Mouse (Mus musculus): ENCODE measurements around the gene Comp. TPM values are rescaled to one million over a fixed set of nuclear protein-coding genes. Genes with fewer than 3 reads are reported as not detected.
A peak's percentile ranks its signal among the peaks of the same experiment; 100 is the strongest.

Comp gene
- polyA plus RNA-seq, 1 experiment from 2014 or later, result 0.32 TPM

DNA sequence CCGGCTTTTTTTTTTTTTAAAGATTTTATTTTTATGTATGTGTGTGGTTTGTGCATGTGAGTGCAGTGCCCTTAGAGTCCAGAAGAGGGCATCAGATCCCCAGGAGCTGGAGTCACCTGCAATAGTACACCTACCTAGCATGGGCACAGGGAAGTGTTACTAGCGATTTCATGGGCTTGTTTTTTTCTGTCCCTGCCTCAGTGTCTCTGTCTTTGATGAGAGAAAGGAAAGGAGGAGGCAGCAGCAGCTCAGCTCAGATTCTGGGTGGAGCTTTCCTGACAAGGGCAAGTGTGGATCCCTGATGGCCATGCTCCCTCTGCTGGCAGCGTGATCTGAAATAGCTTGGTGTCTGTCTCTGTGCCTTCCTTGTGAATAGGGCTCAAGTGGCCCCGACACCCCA lies 12.6 kb upstream of the Comp start:
- no peaks in the 10 kb centered on the region for H3K9me3 ChIP-seq (ENCODE audit: control insufficient read depth, low read length)
- no peaks in the 10 kb centered on the region for H3K4me1 ChIP-seq (ENCODE audit: control insufficient read depth, insufficient read depth, low read length)
- ATAC-seq (ENCODE audit: insufficient read depth, low FRiP score, low TSS enrichment) (no peak), DNase-seq (ENCODE audit: low spot score) (no peak)
- H3K9ac ChIP-seq (ENCODE audit: low read length), result no peak overlapping the region
- H3K4me3 ChIP-seq (ENCODE audit: low read depth, low read length), result no peak overlapping the region
- no peak overlapping the region for H3K4me2 ChIP-seq (ENCODE audit: low read depth)
- H3K36me3 ChIP-seq (ENCODE audit: control insufficient read depth, insufficient read depth, low read length), result no peaks in the 10 kb centered on the region
- H3K27me3 ChIP-seq (ENCODE audit: control insufficient read depth, insufficient read depth, low read length), result no peaks in the 10 kb centered on the region
- 52% methylated on average over 4 of the region's 4 CpGs for WGBS
- no peak overlapping the region for H3K27ac ChIP-seq (ENCODE audit: low read depth, low read length)

DNA sequence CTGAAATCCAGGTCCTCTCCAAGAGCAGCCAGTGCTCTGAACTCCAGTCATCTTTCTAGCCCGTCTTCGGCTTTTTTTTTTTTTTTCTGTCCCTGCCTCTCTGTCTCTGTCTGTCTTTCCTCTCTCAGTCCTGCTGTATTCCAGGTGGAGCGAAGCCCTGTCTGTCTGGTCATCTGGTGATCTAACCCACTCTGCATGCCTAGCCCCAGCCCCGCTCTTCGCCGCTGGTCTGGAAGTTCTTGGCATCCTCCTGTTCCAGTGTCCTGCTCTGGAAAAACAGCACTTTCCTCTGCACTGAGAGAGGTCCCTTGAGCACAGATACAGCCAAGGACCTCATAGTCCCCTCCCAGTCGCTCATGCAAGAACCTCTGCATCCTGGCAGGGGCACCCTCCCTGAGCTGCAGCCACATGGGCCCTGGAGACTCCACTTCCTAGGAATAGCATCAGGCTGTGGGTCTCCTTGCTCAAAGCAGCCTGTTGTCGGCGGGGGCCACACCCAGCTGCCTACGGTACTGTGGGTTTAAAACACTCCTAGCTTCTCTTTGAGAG lies 11.8 kb upstream of the Comp start:
- Histone ChIP-seq H3K4me3 (ENCODE audit: low read depth, low read length) (no peak overlapping the region), H3K27me3 (ENCODE audit: control insufficient read depth, insufficient read depth, low read length) (no peaks in the 10 kb centered on the region), H3K27ac (ENCODE audit: low read depth, low read length) (no peak overlapping the region), H3K4me1 (ENCODE audit: control insufficient read depth, insufficient read depth, low read length) (no peaks in the 10 kb centered on the region), H3K9me3 (ENCODE audit: control insufficient read depth, low read length) (no peaks in the 10 kb centered on the region), H3K9ac (ENCODE audit: low read length) (no peak overlapping the region), H3K36me3 (ENCODE audit: control insufficient read depth, insufficient read depth, low read length) (no peaks in the 10 kb centered on the region), H3K4me2 (ENCODE audit: low read depth) (no peak overlapping the region)
- DNase-seq (ENCODE audit: low spot score) (no peak), ATAC-seq (ENCODE audit: insufficient read depth, low FRiP score, low TSS enrichment) (no peak)
- WGBS, result 75% methylated on average over 10 of the region's 10 CpGs

DNA sequence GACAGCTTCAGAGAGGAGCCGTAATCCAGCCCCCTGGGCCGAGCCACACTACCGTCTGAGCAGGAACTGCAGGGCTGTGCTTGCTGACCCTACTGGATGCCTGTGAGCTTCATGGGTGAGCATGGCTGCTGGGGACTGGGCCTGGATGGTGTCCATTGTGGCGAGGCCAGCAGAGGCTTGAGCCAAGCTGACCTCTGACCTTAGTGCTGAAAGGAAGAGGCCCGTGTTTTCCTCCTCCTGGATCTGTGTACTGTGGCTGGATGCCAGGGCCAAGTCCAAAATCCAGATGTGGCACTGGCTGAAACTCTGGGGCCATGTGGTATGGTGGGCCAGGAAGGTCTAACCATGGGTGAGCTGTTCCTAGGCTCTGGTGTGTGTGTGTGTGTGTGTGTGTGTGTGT lies 9.3 kb upstream of the Comp start:
- no peak overlapping the region for H3K4me2 ChIP-seq (ENCODE audit: low read depth)
- H3K9ac ChIP-seq (ENCODE audit: low read length), result no peak overlapping the region
- ATAC-seq (ENCODE audit: insufficient read depth, low FRiP score, low TSS enrichment), result no peak
- H3K4me1 ChIP-seq (ENCODE audit: control insufficient read depth, insufficient read depth, low read length), result no peaks in the 10 kb centered on the region
- H3K27ac ChIP-seq (ENCODE audit: low read depth, low read length), result no peak overlapping the region
- no peaks in the 10 kb centered on the region for H3K9me3 ChIP-seq (ENCODE audit: control insufficient read depth, low read length)
- H3K4me3 ChIP-seq (ENCODE audit: low read depth, low read length), result no peak overlapping the region
- no peaks in the 10 kb centered on the region for H3K27me3 ChIP-seq (ENCODE audit: control insufficient read depth, insufficient read depth, low read length)
- whole genome bisulfite sequencing, result 51% methylated on average over 5 of the region's 5 CpGs
- no peak for DNase-seq (ENCODE audit: low spot score)
- H3K36me3 ChIP-seq (ENCODE audit: control insufficient read depth, insufficient read depth, low read length), result no peaks in the 10 kb centered on the region

DNA sequence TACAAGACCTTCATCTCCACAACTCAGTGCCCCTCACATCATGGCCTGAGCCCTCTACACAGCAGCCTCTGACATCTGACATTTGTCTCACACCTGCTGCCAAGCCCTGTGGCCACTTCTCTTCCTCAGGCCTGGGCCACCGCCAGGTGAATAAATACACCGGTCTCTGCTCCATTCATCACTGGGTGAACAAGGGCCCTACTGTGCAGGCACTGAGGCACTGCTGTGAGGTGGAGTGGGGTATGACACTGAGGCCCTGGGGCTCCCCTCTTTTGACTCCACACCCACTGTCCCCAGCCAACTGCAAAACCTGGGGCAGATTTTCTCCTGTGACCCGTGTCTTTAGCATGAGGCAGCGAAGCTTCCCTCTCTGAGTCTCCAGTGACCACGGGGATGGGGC lies 6.8 kb upstream of the Comp start:
- no peak overlapping the region for H3K27ac ChIP-seq (ENCODE audit: low read depth, low read length)
- WGBS, result 60% methylated on average over 5 of the region's 5 CpGs
- H3K4me2 ChIP-seq (ENCODE audit: low read depth), result no peak overlapping the region
- H3K9ac ChIP-seq (ENCODE audit: low read length), result no peak overlapping the region
- no peaks in the 10 kb centered on the region for H3K36me3 ChIP-seq (ENCODE audit: control insufficient read depth, insufficient read depth, low read length)
- no peaks in the 10 kb centered on the region for H3K4me1 ChIP-seq (ENCODE audit: control insufficient read depth, insufficient read depth, low read length)
- DNase-seq (ENCODE audit: low spot score) (no peak), ATAC-seq (ENCODE audit: insufficient read depth, low FRiP score, low TSS enrichment) (no peak)
- H3K9me3 ChIP-seq (ENCODE audit: control insufficient read depth, low read length), result no peaks in the 10 kb centered on the region
- H3K27me3 ChIP-seq (ENCODE audit: control insufficient read depth, insufficient read depth, low read length), result peaks cover 3% of the 10 kb centered on the region
- no peak overlapping the region for H3K4me3 ChIP-seq (ENCODE audit: low read depth, low read length)

DNA sequence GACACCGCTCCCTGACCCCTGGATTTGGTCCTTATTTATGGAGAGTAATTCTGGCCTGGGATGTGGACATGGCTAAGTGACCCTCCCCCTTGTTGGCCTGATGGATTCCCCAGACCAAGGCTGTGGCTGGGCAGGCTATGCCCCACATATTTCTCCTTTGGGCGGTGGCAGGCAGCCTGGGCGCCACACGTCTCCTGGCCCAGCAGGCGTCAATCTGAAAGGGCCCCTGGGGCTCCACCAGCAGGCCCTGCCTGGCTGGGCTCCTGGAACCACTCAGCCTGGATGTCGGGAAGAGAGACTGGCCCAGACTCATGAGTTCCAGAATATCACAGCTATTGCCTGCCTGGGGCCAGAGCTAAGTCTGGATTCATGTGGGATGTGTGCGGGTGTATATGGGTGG lies 2.9 kb upstream of the Comp start:
- Histone ChIP-seq H3K4me3 (ENCODE audit: low read depth, low read length) (no peak overlapping the region), H3K36me3 (ENCODE audit: control insufficient read depth, insufficient read depth, low read length) (no peaks in the 10 kb centered on the region), H3K4me1 (ENCODE audit: control insufficient read depth, insufficient read depth, low read length) (peaks cover 12% of the 10 kb centered on the region), H3K9ac (ENCODE audit: low read length) (no peak overlapping the region), H3K4me2 (ENCODE audit: low read depth) (no peak overlapping the region), H3K9me3 (ENCODE audit: control insufficient read depth, low read length) (no peaks in the 10 kb centered on the region), H3K27me3 (ENCODE audit: control insufficient read depth, insufficient read depth, low read length) (peaks cover 42% of the 10 kb centered on the region), H3K27ac (ENCODE audit: low read depth, low read length) (no peak overlapping the region)
- no peak for ATAC-seq (ENCODE audit: insufficient read depth, low FRiP score, low TSS enrichment)
- DNase-seq (ENCODE audit: low spot score), result no peak
- WGBS, result 78% methylated on average over 7 of the region's 7 CpGs

DNA sequence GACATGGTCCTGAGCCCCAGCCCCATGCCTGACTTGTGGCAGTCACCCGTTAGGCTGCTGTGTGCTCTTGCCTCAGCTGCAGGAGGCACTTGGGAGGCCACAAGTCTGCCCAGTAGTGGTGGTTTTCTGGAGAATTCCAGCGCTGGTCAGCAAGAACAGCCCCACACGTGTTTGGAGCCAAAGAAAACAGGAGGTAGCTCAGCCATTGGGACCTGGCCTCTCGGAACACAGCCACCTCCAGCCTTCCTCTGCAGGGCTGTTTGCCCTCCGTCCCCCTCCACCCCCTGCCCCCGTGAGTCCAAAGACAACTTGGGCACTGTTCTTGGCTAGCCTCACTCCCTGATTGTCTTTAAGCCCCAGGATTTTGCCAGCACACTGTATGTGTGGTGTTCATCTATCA lies 1.4 kb upstream of the Comp start:
- 40% methylated on average over 6 of the region's 6 CpGs for WGBS
- Histone ChIP-seq H3K27ac (ENCODE audit: low read depth, low read length) (no peak overlapping the region), H3K4me1 (ENCODE audit: control insufficient read depth, insufficient read depth, low read length) (peaks cover 12% of the 10 kb centered on the region), H3K4me3 (ENCODE audit: low read depth, low read length) (no peak overlapping the region), H3K27me3 (ENCODE audit: control insufficient read depth, insufficient read depth, low read length) (peaks cover 57% of the 10 kb centered on the region), H3K9ac (ENCODE audit: low read length) (no peak overlapping the region), H3K9me3 (ENCODE audit: control insufficient read depth, low read length) (no peaks in the 10 kb centered on the region), H3K36me3 (ENCODE audit: control insufficient read depth, insufficient read depth, low read length) (no peaks in the 10 kb centered on the region), H3K4me2 (ENCODE audit: low read depth) (no peak overlapping the region)
- no peak for DNase-seq (ENCODE audit: low spot score)
- ATAC-seq (ENCODE audit: insufficient read depth, low FRiP score, low TSS enrichment), result no peak

DNA sequence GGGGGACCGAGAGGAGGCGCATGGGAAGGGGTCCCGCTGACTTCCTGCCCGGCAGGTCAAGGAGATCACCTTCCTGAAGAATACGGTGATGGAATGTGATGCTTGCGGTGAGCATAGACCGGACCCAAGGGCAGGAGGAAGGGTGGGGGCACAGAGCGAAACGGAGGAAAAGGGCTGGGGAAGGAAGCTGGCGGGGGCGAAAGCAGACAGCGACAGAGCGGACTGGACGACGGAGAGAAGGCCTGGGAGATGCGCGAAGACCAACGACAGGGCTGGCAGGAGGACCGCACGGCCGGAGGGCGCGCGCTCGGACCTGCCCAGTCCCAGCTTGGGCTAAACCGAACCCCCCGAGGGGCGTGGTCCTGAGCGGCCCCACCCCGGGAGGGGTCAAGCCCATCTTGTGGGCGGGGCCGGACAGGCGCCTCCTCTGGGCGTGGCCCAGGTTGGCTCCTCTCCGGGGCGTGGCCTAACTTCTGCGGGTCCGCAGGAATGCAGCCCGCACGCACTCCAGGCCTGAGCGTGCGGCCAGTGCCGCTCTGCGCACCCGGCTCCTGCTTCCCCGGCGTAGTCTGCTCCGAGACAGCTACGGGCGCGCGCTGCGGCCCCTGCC lies 1.1 kb downstream of the Comp start:
- Histone ChIP-seq H3K36me3 (ENCODE audit: control insufficient read depth, insufficient read depth, low read length) (no peaks in the 10 kb centered on the region), H3K9ac (ENCODE audit: low read length) (no peak overlapping the region), H3K9me3 (ENCODE audit: control insufficient read depth, low read length) (no peaks in the 10 kb centered on the region), H3K4me1 (ENCODE audit: control insufficient read depth, insufficient read depth, low read length) (peaks cover 12% of the 10 kb centered on the region), H3K4me2 (ENCODE audit: low read depth) (peak overlapping the region; percentile 44), H3K27me3 (ENCODE audit: control insufficient read depth, insufficient read depth, low read length) (peaks cover 76% of the 10 kb centered on the region), H3K27ac (ENCODE audit: low read depth, low read length) (no peak overlapping the region), H3K4me3 (ENCODE audit: low read depth, low read length) (peak overlapping the region; percentile 31)
- DNase-seq (ENCODE audit: low spot score) (peak; percentile 71), ATAC-seq (ENCODE audit: insufficient read depth, low FRiP score, low TSS enrichment) (peak; percentile 42)
- WGBS, result 1% methylated on average over 46 of the region's 53 CpGs

DNA sequence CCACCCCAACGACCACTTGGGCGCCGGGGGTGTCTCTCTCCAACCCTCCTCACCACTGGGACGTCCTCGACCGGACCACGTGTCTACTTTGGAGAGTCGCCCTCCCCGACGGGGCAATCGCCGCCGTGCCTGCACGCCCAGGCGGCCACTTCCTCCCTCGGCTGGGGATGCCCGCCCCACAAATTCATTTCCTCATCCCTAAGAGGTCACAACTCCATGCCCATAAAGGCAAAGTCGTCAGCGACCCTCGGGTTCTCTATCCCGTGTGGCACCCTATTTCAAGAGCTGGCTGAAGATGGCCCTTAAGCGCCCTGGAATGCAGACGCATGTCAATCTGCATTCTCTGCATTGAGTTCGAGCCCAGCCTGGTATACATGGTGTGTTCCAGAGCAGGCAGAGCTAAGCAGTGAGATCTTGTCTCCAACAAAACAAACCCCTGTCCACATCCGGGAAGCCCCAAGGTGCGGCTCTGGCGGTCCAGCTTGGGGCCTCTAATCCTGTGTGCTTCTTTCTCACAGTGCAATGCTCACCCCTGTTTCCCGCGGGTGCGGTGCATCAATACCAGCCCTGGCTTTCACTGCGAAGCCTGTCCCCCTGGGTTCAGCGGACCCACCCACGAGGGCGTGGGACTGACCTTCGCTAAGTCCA lies 2.0 kb downstream of the Comp start:
- Histone ChIP-seq H3K4me3 (ENCODE audit: low read depth, low read length) (peak overlapping the region; percentile 31; the same call in 1 of the 2 replicates), H3K27me3 (ENCODE audit: control insufficient read depth, insufficient read depth, low read length) (peaks cover 76% of the 10 kb centered on the region), H3K4me1 (ENCODE audit: control insufficient read depth, insufficient read depth, low read length) (peaks cover 12% of the 10 kb centered on the region), H3K36me3 (ENCODE audit: control insufficient read depth, insufficient read depth, low read length) (no peaks in the 10 kb centered on the region), H3K9me3 (ENCODE audit: control insufficient read depth, low read length) (no peaks in the 10 kb centered on the region), H3K27ac (ENCODE audit: low read depth, low read length) (no peak overlapping the region), H3K9ac (ENCODE audit: low read length) (no peak overlapping the region), H3K4me2 (ENCODE audit: low read depth) (no peak overlapping the region)
- DNase-seq (ENCODE audit: low spot score) (no peak), ATAC-seq (ENCODE audit: insufficient read depth, low FRiP score, low TSS enrichment) (no peak)
- 7% methylated on average over 35 of the region's 35 CpGs for WGBS

DNA sequence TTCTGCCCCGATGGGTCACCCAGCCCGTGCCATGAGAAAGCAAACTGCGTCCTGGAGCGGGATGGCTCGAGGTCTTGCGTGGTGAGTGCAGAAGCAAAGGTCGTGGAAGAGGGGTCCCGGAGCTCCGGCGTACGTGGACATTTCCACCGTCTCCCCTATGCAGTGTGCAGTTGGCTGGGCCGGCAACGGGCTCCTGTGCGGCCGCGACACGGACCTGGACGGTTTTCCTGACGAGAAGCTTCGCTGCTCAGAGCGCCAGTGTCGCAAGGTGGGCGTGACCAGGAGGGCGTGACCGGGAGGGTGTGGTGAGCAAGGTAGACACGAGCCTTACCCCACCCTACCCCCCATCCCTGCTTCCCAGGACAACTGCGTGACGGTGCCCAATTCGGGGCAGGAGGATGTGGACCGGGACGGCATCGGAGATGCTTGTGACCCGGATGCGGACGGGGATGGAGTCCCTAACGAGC lies 3.0 kb downstream of the Comp start:
- DNase-seq (ENCODE audit: low spot score) (no peak), ATAC-seq (ENCODE audit: insufficient read depth, low FRiP score, low TSS enrichment) (no peak)
- no peaks in the 10 kb centered on the region for H3K9me3 ChIP-seq (ENCODE audit: control insufficient read depth, low read length)
- no peak overlapping the region for H3K27ac ChIP-seq (ENCODE audit: low read depth, low read length)
- peaks cover 12% of the 10 kb centered on the region for H3K4me1 ChIP-seq (ENCODE audit: control insufficient read depth, insufficient read depth, low read length)
- no peaks in the 10 kb centered on the region for H3K36me3 ChIP-seq (ENCODE audit: control insufficient read depth, insufficient read depth, low read length)
- no peak overlapping the region for H3K4me2 ChIP-seq (ENCODE audit: low read depth)
- no peak overlapping the region for H3K4me3 ChIP-seq (ENCODE audit: low read depth, low read length)
- no peak overlapping the region for H3K9ac ChIP-seq (ENCODE audit: low read length)
- H3K27me3 ChIP-seq (ENCODE audit: control insufficient read depth, insufficient read depth, low read length), result peaks cover 76% of the 10 kb centered on the region
- 5% methylated on average over 37 of the region's 37 CpGs for WGBS
